Mouse (Mus musculus) kidney, embryonic 15.5 days (tissue): Measurements from ENCODE around the gene Ahsa1. TPM values are rescaled to one million over a fixed set of nuclear protein-coding genes. Genes with fewer than 3 reads are reported as not detected.
"Not testable (repeated sequence)": the region's sequence is repeated elsewhere in the genome, so short reads cannot be mapped to it uniquely, and the experiment has no call there.

ENCODE experiments used
- ATAC-seq: fragments of 200-750 bp; cut with Nextera tagmentation; replicated peaks from 2 replicates; pipeline ENCODE4 v1.8.0; 2017; ENCODE audit warnings: moderate TSS enrichment; ENCODE audit not compliant: low FRiP score
- H3K27ac ChIP-seq: fragments of 300-500 bp; sonication (generic); 2 replicates; pipeline ENCODE4 v1.5.1; 2015; ENCODE audit warnings: mild to moderate bottlenecking, inconsistent platforms
- H3K27me3 ChIP-seq: fragments of 300-500 bp; sonication (generic); 2 replicates; pipeline ENCODE4 v1.6.1; 2015; ENCODE audit warnings: inconsistent platforms
- H3K36me3 ChIP-seq: fragments of 300-500 bp; sonication (generic); 2 replicates; pipeline ENCODE4 v1.6.1; 2015; ENCODE audit warnings: inconsistent platforms
- H3K4me1 ChIP-seq: fragments of 300-500 bp; sonication (generic); 2 replicates; pipeline ENCODE4 v1.6.1; 2015; ENCODE audit warnings: inconsistent platforms
- H3K4me2 ChIP-seq: fragments of 300-500 bp; sonication (generic); 2 replicates; pipeline ENCODE4 v1.6.1; 2015; ENCODE audit warnings: moderate library complexity, mild to moderate bottlenecking, inconsistent platforms
- H3K4me3 ChIP-seq: fragments of 300-500 bp; sonication (generic); replicated peaks from 2 replicates; pipeline ENCODE4 v1.5.1; 2015; ENCODE audit warnings: mild to moderate bottlenecking, inconsistent platforms
- H3K9ac ChIP-seq: fragments of 300-500 bp; sonication (generic); 2 replicates; pipeline ENCODE4 v1.6.1; 2015; ENCODE audit warnings: mild to moderate bottlenecking, inconsistent platforms
- H3K9me3 ChIP-seq: fragments of 300-500 bp; sonication (generic); replicated peaks from 2 replicates; pipeline ENCODE4 v1.6.1; 2016; ENCODE audit warnings: inconsistent platforms
- WGBS: fragments of 180-500 bp; shearing (Covaris S2); methylation state at CpG from one replicate; pipeline ENCODE4 v1.1.7; 2015; ENCODE audit warnings: mixed read lengths; 5-methylcytosine and 5-hydroxymethylcytosine counted together
- polyA plus RNA-seq: library from polyadenylated mRNA; unstranded; fragments of >200 nt; fragmentation: Nextera tagmentation; extraction: Ambion mirVana; gene quantifications from 2 replicates; pipeline ENCODE4 v1.2.1, GENCODE M21; 2015

The Ahsa1 gene
- polyA plus RNA-seq, 1 experiment from 2014 or later: 235 TPM

DNA sequence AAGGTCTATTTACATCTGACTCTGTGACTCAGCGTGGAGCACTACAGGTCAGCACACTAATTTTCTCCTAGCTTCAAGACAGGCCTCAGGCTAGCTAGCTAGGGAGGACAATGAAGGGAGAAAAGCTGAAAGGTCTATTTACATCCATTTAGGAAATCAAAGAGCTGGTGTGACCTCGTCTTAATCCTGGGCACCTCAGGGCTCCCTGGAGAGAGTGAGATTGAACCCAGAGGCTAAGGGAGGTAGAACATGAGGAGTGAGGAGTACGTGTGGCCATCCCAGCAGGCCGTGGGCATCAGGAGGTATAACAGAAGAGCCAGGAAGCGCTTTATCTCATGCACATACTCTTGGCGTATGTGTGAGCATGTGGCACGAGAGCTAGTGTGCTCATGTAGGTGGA is 17.4 kb downstream of the Ahsa1 start:
- no peak overlapping the region for H3K9ac ChIP-seq
- H3K9me3 ChIP-seq: no peaks in the 10 kb centered on the region
- H3K4me1 ChIP-seq: peaks cover 15% of the 10 kb centered on the region
- ATAC-seq: no peak
- H3K36me3 ChIP-seq: no peaks in the 10 kb centered on the region
- no peak overlapping the region for H3K4me2 ChIP-seq
- no peak overlapping the region for H3K27ac ChIP-seq
- 72% methylated on average over 7 of the region's 7 CpGs for WGBS
- H3K27me3 ChIP-seq: no peaks in the 10 kb centered on the region
- H3K4me3 ChIP-seq: no peak overlapping the region

DNA sequence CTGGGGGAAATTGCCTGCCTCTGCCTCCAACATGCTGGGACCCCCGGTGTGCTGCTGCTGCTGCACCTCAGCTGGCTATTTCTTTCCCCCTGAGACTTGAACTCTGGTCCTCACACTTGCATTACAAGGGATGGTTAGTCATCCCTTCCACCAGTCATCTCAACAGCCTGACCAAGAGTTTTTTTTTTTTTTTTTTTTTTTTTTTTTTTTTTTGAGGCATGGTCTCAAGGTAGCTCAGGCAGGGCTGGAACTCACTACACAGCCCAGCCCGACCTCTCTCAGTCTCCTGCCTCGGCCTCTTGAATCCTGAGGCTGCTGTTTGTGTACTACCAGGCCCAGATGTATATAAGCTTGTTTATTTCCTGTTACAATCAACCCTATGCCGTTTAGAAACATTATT is 18.0 kb downstream of the Ahsa1 start:
- Histone ChIP-seq H3K4me3 (no peak overlapping the region), H3K27me3 (no peaks in the 10 kb centered on the region), H3K27ac (no peak overlapping the region), H3K9me3 (no peaks in the 10 kb centered on the region), H3K36me3 (no peaks in the 10 kb centered on the region), H3K4me2 (no peak overlapping the region), H3K4me1 (peaks cover 9% of the 10 kb centered on the region), H3K9ac (no peak overlapping the region)
- no peak for ATAC-seq
- 81% methylated on average over 4 of the region's 4 CpGs for WGBS

DNA sequence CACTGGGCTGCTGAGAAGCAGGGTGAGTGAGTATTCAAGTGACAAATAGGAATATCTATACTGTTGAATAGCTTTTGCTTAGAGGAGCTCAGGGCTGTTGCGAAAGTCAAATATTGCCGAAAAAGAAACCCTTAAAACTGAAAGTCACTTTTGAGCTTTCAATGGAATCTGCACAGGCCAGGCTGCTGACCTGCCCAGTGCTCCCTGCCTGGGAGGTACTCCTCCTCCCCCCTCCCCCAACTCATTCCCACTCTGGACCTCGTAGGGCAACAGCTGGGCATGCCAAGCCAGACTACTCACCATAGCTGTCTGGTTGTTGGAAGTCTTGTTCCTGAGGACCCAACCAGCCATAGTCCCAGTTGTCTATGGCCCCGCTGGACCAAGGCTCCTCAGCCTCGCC is 18.4 kb downstream of the Ahsa1 start:
- Histone ChIP-seq H3K4me2 (no peak overlapping the region), H3K4me1 (peaks cover 5% of the 10 kb centered on the region), H3K27me3 (no peaks in the 10 kb centered on the region), H3K9ac (no peak overlapping the region), H3K4me3 (no peak overlapping the region), H3K27ac (no peak overlapping the region), H3K9me3 (no peaks in the 10 kb centered on the region), H3K36me3 (no peaks in the 10 kb centered on the region)
- no peak for ATAC-seq
- 81% methylated on average over 5 of the region's 5 CpGs for WGBS

DNA sequence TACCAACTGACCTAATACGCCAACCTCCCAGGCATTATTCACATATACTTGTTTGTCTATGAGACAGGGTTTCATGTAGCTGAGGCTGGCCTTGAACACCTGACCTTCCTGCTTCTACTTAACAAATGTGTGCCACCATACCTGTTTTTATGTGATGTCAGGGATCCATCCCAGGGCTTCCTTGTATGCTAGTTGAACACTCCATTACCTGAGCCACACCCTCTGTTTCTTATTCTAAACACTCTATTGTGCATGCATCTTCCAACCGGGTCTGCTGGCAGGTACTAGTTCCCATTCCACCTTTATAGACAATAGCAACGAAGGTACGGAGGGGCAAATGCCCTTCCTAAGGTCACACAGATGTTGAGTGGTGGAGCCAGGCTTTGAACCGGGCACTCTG is 22.8 kb downstream of the Ahsa1 start:
- Histone ChIP-seq H3K4me3 (no peak overlapping the region), H3K4me1 (no peaks in the 10 kb centered on the region), H3K27me3 (no peaks in the 10 kb centered on the region), H3K9me3 (no peaks in the 10 kb centered on the region), H3K4me2 (no peak overlapping the region), H3K27ac (no peak overlapping the region), H3K36me3 (no peaks in the 10 kb centered on the region), H3K9ac (no peak overlapping the region)
- 90% methylated on average over 5 of the region's 5 CpGs for WGBS
- ATAC-seq: no peak

DNA sequence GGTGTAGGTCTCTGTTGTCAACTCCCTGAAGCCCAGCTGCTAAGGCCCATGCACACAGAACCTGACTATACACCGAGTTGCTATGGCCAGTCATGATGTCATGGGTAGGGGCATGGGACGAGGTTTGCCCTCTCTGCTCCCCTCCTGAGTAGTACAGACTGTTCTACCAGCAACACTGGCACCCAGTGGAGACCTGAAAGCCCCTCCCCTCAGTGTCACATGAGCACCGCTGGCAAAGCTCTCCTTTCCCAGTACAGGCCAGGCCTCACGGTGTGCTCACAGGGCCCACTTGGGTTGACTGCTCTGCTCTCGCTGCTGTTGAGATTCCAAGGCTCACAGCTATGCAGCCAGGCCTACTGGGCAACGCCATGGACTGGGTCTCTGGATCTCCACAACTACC is 27.7 kb downstream of the Ahsa1 start:
- no peaks in the 10 kb centered on the region for H3K36me3 ChIP-seq
- no peaks in the 10 kb centered on the region for H3K9me3 ChIP-seq
- no peak overlapping the region for H3K27ac ChIP-seq
- H3K9ac ChIP-seq: no peak overlapping the region
- ATAC-seq: no peak
- WGBS: 68% methylated on average over 6 of the region's 6 CpGs
- peaks cover 10% of the 10 kb centered on the region for H3K27me3 ChIP-seq
- no peak overlapping the region for H3K4me3 ChIP-seq
- no peak overlapping the region for H3K4me2 ChIP-seq
- H3K4me1 ChIP-seq: no peaks in the 10 kb centered on the region

DNA sequence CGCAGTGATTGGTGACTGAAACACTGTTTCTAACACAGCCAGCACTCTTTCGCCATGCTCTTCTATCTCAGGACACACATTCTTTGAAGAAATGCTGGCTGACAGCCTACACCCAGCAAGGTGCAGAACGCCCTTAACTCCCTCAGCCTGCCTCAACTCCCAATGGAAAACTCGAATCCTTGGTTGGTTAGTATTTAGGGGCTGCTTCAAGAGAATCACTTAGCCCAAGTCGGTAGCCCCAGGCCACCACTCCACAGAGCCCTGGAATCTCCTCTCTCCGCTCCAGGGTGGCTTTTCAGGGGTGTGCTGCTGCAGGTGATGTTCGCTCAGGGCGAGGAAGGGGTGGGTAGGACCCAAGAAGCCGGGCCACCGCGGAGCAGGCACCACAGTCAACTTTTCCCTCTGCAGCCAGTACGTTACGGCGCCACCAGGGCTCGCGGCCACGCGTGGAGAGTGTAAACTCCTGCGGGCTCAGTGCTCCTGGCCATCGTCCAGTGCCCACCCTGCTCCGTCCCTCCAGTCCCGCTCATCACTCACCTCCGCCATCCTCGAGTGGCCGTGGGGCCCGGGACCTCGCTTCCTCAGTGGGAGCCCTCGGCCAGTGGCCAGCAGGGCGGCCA is 32.9 kb downstream of the Ahsa1 start:
- peak overlapping the region; percentile 73 for H3K4me3 ChIP-seq
- 9% methylated on average over 29 of the region's 29 CpGs for WGBS
- peak overlapping the region; percentile 67 for H3K9ac ChIP-seq
- H3K4me1 ChIP-seq: peaks cover 15% of the 10 kb centered on the region
- peaks cover 37% of the 10 kb centered on the region for H3K27me3 ChIP-seq
- ATAC-seq: no peak; the same call in 1 of the 2 replicates
- H3K27ac ChIP-seq: no peak overlapping the region
- no peaks in the 10 kb centered on the region for H3K9me3 ChIP-seq
- peak overlapping the region; percentile 97 for H3K4me2 ChIP-seq
- H3K36me3 ChIP-seq: no peaks in the 10 kb centered on the region

DNA sequence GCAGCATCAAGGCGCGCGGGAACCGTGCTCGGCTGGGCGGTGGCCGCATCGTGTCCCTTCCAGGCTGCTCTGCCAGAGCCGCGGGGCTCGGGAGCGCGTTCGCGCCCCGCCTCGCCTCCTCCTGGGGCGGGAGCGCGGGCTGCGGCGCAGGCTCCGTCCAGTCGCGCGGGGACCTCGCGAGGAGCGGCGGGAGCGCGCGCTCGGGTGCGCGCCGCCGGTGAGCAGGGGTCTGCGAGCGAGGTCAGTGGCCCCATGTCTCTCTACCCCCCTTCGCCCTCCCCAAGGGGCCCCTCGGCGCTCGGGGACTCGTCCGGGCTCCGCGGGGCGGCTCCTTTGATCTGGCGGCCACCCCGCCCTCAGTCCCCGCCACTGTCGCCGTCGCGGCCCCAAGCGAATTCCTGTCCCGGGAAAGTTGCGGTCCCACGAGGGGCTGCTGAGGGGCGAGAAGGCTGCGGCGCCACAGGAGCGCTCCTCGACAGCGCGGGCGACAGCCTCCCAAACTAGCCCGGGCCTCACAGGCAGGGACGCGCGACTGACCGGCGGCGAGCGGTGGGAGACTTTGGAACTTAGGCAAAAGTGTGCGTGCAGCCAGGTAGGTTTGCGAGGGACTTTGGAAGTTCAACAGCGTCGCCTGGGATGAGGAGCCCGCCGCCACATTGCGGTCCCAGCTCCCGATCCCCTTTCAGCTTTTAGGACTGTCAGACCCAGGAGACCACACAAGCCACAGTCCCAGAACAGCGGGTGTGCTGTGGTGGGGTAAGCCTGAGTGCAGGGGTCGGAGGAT is 33.6 kb downstream of the Ahsa1 start, which contains the start of gene Ism2:
Gene Ism2 (minus strand): TSS at position 49 of the 784 bp plus-strand sequence.
- H3K4me2 ChIP-seq: peak within 1 kb of the TSS; percentile 97
- H3K9ac ChIP-seq: peak within 1 kb of the TSS; percentile 67
- WGBS: under 1% methylated on average over 86 of the region's 86 CpGs
- no peaks in the 10 kb centered on the region for H3K9me3 ChIP-seq
- no peak within 1 kb of the TSS for H3K27ac ChIP-seq
- H3K27me3 ChIP-seq: peaks cover 37% of the 10 kb centered on the region
- ATAC-seq: peak; percentile 86
- H3K4me3 ChIP-seq: peak within 1 kb of the TSS; percentile 73
- no peaks in the 10 kb centered on the region for H3K36me3 ChIP-seq
- peaks cover 15% of the 10 kb centered on the region for H3K4me1 ChIP-seq

DNA sequence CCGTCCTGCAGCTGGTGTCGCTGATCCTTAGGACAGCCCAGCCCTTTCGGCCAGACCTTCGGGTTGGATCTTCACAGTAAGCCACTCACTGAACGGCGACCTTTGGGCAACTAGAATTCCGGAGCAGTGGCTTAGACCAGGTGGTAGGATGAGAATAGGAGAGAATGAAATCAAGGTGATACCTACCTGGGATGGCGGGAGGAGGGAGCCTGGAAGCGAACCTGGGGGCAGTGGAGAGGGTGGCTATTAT is 34.1 kb downstream of the Ahsa1 start:
- H3K27ac ChIP-seq: no peak overlapping the region
- no peaks in the 10 kb centered on the region for H3K9me3 ChIP-seq
- H3K27me3 ChIP-seq: peaks cover 37% of the 10 kb centered on the region
- no peak for ATAC-seq
- H3K4me1 ChIP-seq: peaks cover 15% of the 10 kb centered on the region
- peak overlapping the region; percentile 67; the same call in 1 of the 2 replicates for H3K9ac ChIP-seq
- under 1% methylated on average over 9 of the region's 9 CpGs for WGBS
- peak overlapping the region; percentile 97 for H3K4me2 ChIP-seq
- no peaks in the 10 kb centered on the region for H3K36me3 ChIP-seq
- peak overlapping the region; percentile 73 for H3K4me3 ChIP-seq

DNA sequence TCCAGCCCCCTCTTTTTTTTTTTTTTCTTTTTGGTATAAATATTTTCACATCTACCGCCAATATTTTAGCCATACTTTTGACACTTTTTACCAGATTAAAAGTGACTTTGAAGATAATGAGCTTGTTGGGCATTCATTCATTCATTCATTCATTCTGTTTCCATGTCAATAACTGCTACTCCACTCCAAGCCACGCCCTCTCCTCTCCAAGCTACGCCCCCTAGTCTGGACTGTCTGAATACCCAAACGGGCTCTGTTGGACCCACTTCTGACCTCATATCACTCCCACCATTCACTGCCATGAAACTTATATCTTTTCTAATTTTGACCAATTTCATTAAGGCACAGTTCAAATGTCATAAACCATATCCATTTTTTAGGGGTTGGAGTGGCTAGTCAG is 34.9 kb downstream of the Ahsa1 start:
- Histone ChIP-seq H3K27me3 (peaks cover 37% of the 10 kb centered on the region), H3K9me3 (no peaks in the 10 kb centered on the region), H3K4me3 (no peak overlapping the region), H3K36me3 (no peaks in the 10 kb centered on the region), H3K9ac (no peak overlapping the region), H3K4me2 (no peak overlapping the region), H3K27ac (no peak overlapping the region), H3K4me1 (peaks cover 15% of the 10 kb centered on the region)
- ATAC-seq: no peak
- 56% methylated on average over 4 of the region's 4 CpGs for WGBS

DNA sequence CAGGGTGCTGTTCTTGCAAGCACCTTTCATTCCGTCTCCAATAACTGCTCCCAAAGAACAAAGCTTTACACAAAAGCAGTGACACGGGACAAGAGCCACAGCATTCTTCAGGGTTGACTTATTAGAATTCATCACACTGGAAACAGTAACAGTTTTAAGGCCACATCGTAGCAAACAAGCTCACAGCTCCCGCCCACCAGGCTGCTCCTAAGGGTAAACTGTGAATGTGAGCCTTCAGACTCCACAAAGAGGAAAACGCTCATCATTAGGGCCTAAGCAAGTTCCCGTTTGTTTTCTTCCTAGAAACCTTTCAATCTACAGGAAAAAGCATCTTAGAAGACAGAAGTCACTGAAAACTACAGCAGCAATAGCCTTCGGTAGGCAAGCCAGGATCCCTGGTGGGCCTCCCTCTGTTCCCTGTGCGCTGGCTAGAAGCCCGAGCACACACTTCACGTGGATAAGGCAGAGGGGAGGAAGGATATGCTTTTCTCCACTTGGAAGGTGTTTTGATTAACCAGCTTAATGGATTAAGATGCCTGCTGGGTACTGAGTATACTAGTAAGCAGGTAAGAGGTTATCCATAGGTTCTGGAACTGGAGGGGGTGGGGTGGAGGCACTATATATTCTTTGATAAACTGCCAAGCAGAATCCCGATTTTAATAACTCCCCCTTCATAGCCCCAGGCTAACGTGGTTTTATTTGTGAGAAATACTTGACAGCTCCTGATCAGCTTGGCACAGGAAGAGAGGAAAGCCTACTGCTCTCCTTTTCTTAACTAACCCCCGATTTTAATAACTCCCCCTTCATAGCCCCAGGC is 39.7 kb downstream of the Ahsa1 start:
- H3K36me3 ChIP-seq: peaks cover 23% of the 10 kb centered on the region
- ATAC-seq: no peak
- no peak overlapping the region for H3K4me3 ChIP-seq
- peaks cover 9% of the 10 kb centered on the region; the same call in 1 of the 2 replicates for H3K27me3 ChIP-seq
- H3K27ac ChIP-seq: no peak overlapping the region
- WGBS: 51% methylated on average over 13 of the region's 13 CpGs
- H3K4me2 ChIP-seq: no peak overlapping the region
- no peaks in the 10 kb centered on the region for H3K9me3 ChIP-seq
- no peak overlapping the region for H3K9ac ChIP-seq
- no peaks in the 10 kb centered on the region for H3K4me1 ChIP-seq

DNA sequence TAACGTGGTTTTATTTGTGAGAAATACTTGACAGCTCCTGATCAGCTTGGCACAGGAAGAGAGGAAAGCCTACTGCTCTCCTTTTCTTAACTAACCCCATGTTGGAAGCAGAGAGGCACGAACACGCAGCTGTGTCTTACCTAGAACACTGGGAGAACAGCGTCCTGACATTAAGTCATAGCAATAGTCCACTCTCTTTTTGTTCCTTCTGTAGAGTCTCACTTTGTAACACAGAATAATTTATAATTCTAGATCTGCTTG is 40.2 kb downstream of the Ahsa1 start:
- H3K27ac ChIP-seq, H3K27me3 ChIP-seq, H3K4me1 ChIP-seq, H3K9ac ChIP-seq, H3K4me3 ChIP-seq, H3K4me2 ChIP-seq, ATAC-seq, H3K9me3 ChIP-seq: not testable (repeated sequence)
- 81% methylated on average over 4 of the region's 4 CpGs for WGBS
- H3K36me3 ChIP-seq: peaks cover 29% of the 10 kb centered on the region

DNA sequence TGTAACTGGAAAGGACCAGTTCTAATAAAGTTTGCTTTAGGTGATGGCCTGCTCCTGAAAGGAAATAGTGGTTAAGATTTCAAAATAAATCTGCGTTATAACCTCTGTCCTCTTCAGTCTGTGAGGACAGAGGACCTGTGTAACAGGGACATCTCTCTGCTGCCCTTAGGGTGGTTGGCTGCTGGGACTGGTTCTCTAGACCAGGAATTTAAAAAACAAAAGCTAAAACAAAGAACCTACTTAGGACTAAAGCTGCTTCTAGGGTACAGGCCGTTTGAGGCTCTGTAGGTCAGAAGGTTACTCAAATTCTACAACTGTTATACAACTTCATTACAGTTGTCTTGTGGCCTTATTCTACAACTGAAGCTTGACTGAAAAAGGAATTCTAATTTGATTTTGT is 46.8 kb downstream of the Ahsa1 start:
- Histone ChIP-seq H3K27me3 (no peaks in the 10 kb centered on the region), H3K4me1 (no peaks in the 10 kb centered on the region), H3K4me3 (no peak overlapping the region), H3K9me3 (no peaks in the 10 kb centered on the region), H3K9ac (no peak overlapping the region), H3K27ac (no peak overlapping the region), H3K4me2 (no peak overlapping the region), H3K36me3 (peaks cover 47% of the 10 kb centered on the region)
- WGBS: 71% methylated on average over 2 of the region's 2 CpGs
- ATAC-seq: no peak
